Mouse (Mus musculus): ENCODE data around the gene Strn3. TPM values are rescaled to one million over a fixed set of nuclear protein-coding genes. Genes with fewer than 3 reads are reported as not detected.

Gene Strn3
- 53.6 and 60.7 TPM in 2 replicates for polyA plus RNA-seq (2014; fragmentation: Nextera tagmentation; extraction: Ambion mirVana)

DNA sequence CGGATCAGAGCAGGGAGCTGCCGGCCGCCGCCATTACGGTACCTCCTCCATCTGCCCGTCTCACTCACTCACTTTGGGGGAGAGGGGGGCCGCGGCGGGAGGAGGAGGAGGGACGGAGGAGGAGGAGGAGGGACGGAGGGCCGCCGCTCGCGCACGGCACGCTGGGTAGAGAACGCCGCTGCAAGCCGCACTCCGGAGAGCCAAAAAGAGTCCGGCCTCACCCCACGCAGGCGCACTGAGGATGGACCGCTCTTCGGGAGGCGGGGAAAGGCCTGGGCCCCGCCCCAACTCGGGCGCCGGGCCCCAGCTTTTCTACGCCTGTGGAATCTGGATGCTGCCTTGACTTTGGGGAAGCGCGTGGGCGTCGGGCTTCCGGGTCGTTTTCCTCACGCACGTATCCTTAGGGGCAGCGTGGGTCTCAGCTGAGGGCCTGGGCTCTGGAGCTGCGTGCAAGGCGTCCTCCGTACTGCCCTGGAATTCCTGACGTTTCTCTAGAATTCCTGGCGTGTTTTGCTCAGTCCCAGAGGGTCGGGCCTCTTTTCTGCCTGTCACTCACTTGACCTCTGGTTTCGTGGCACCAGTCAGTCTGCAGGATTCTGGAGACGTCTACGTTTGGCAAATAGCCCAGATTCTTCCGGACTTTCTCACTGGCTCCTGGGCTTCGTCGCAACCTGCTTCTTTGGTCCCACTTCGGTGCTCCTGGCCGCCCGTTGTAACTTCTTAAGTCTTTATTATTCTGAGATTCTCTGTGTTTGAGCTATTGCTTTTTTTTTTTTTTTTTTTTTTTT is at the start of gene Strn3:
Gene Strn3 (minus strand): TSS at position 53 of the 788 bp plus-strand sequence.
- Histone ChIP-seq H3K27me3 (ENCODE audit: control insufficient read depth, insufficient read depth, low read length) (no peaks in the 10 kb centered on the region), H3K27ac (ENCODE audit: low read depth, low read length) (peak within 1 kb of the TSS; percentile 100), H3K4me1 (ENCODE audit: control insufficient read depth, insufficient read depth, low read length) (peaks cover 14% of the 10 kb centered on the region), H3K9ac (ENCODE audit: low read depth, low read length) (peak within 1 kb of the TSS; percentile 100), H3K36me3 (ENCODE audit: control insufficient read depth, insufficient read depth, low read length) (no peaks in the 10 kb centered on the region), H3K4me2 (replicated peaks; ENCODE audit: low read depth, low read length) (peak within 1 kb of the TSS; percentile 82), H3K4me3 (ENCODE audit: low read length) (peak within 1 kb of the TSS; percentile 97), H3K9me3 (ENCODE audit: control insufficient read depth, low read length) (no peaks in the 10 kb centered on the region)
- ATAC-seq (ENCODE audit: low FRiP score, low TSS enrichment): peak; percentile 97
- under 1% methylated on average over 48 of the region's 56 CpGs for WGBS

GRCm38 (mm10) chr12:51736807-51737206 is 45.1 kb upstream of the Strn3 start:
- Histone ChIP-seq H3K4me3 (ENCODE audit: low read length) (no peak overlapping the region), H3K36me3 (ENCODE audit: control insufficient read depth, insufficient read depth, low read length) (no peaks in the 10 kb centered on the region), H3K9me3 (ENCODE audit: control insufficient read depth, low read length) (no peaks in the 10 kb centered on the region), H3K9ac (ENCODE audit: low read depth, low read length) (no peak overlapping the region), H3K4me1 (ENCODE audit: control insufficient read depth, insufficient read depth, low read length) (peaks cover 12% of the 10 kb centered on the region), H3K27me3 (ENCODE audit: control insufficient read depth, insufficient read depth, low read length) (no peaks in the 10 kb centered on the region), H3K4me2 (replicated peaks; ENCODE audit: low read depth, low read length) (no peak overlapping the region), H3K27ac (ENCODE audit: low read depth, low read length) (no peak overlapping the region)
- 59% methylated on average over 1 of the region's 1 CpGs for WGBS
- ATAC-seq (ENCODE audit: low FRiP score, low TSS enrichment): no peak

GRCm38 (mm10) chr12:51736381-51736780 is 44.7 kb upstream of the Strn3 start:
- WGBS: 76% methylated on average over 3 of the region's 3 CpGs
- ATAC-seq (ENCODE audit: low FRiP score, low TSS enrichment): peak; percentile 22; the same call in 1 of the 2 replicates
- Histone ChIP-seq H3K9ac (ENCODE audit: low read depth, low read length) (no peak overlapping the region), H3K36me3 (ENCODE audit: control insufficient read depth, insufficient read depth, low read length) (no peaks in the 10 kb centered on the region), H3K27me3 (ENCODE audit: control insufficient read depth, insufficient read depth, low read length) (no peaks in the 10 kb centered on the region), H3K4me2 (replicated peaks; ENCODE audit: low read depth, low read length) (no peak overlapping the region), H3K4me1 (ENCODE audit: control insufficient read depth, insufficient read depth, low read length) (peaks cover 12% of the 10 kb centered on the region), H3K9me3 (ENCODE audit: control insufficient read depth, low read length) (no peaks in the 10 kb centered on the region), H3K27ac (ENCODE audit: low read depth, low read length) (0 out of 2 replicates have a peak overlapping the region, but pooled peaks have one; percentile 1), H3K4me3 (ENCODE audit: low read length) (no peak overlapping the region)

DNA sequence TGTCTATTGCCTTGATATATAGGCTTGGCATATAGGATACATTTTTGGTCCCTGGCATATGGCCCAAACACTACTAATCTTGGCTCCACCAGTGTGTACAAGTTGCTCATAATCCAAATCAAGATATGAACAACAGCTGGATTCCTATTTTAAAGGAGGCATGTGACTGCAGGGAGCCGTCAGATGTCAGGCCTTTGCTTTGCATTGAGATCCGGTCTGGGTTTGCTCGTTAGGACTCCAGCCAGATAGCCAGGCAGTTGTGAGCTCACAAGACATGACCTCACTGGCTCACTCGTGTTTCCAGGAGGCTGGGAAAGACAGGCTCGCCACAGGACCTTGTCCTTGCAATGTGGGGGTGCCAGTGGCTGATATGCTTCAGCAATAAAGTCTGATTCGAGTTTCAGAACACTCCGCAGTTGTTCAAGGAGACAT is 44.2 kb upstream of the Strn3 start:
- H3K27me3 ChIP-seq (ENCODE audit: control insufficient read depth, insufficient read depth, low read length): no peaks in the 10 kb centered on the region
- peak; percentile 75; the same call in 1 of the 2 replicates for ATAC-seq (ENCODE audit: low FRiP score, low TSS enrichment)
- peaks cover 12% of the 10 kb centered on the region for H3K4me1 ChIP-seq (ENCODE audit: control insufficient read depth, insufficient read depth, low read length)
- 43% methylated on average over 7 of the region's 7 CpGs for WGBS
- H3K4me2 ChIP-seq (replicated peaks; ENCODE audit: low read depth, low read length): no peak overlapping the region
- no peaks in the 10 kb centered on the region for H3K9me3 ChIP-seq (ENCODE audit: control insufficient read depth, low read length)
- H3K4me3 ChIP-seq (ENCODE audit: low read length): no peak overlapping the region
- no peaks in the 10 kb centered on the region for H3K36me3 ChIP-seq (ENCODE audit: control insufficient read depth, insufficient read depth, low read length)
- H3K9ac ChIP-seq (ENCODE audit: low read depth, low read length): no peak overlapping the region
- 0 out of 2 replicates have a peak overlapping the region, but pooled peaks have one; percentile 1 for H3K27ac ChIP-seq (ENCODE audit: low read depth, low read length)

GRCm38 (mm10) chr12:51734605-51735211 is 43.0 kb upstream of the Strn3 start:
- H3K4me1 ChIP-seq (ENCODE audit: control insufficient read depth, insufficient read depth, low read length): peaks cover 12% of the 10 kb centered on the region
- no peaks in the 10 kb centered on the region for H3K9me3 ChIP-seq (ENCODE audit: control insufficient read depth, low read length)
- H3K4me2 ChIP-seq (replicated peaks; ENCODE audit: low read depth, low read length): no peak overlapping the region
- no peak for ATAC-seq (ENCODE audit: low FRiP score, low TSS enrichment)
- WGBS: 80% methylated on average over 14 of the region's 14 CpGs
- no peak overlapping the region for H3K9ac ChIP-seq (ENCODE audit: low read depth, low read length)
- H3K27me3 ChIP-seq (ENCODE audit: control insufficient read depth, insufficient read depth, low read length): no peaks in the 10 kb centered on the region
- no peak overlapping the region for H3K27ac ChIP-seq (ENCODE audit: low read depth, low read length)
- H3K4me3 ChIP-seq (ENCODE audit: low read length): no peak overlapping the region
- no peaks in the 10 kb centered on the region for H3K36me3 ChIP-seq (ENCODE audit: control insufficient read depth, insufficient read depth, low read length)

- Histone ChIP-seq H3K36me3 (ENCODE audit: control insufficient read depth, insufficient read depth, low read length) (no peaks in the 10 kb centered on the region), H3K4me1 (ENCODE audit: control insufficient read depth, insufficient read depth, low read length) (0 out of 2 replicates have a peak, but pooled peaks cover 3% of the 10 kb centered on the region), H3K9ac (ENCODE audit: low read depth, low read length) (no peak overlapping the region), H3K4me2 (replicated peaks; ENCODE audit: low read depth, low read length) (no peak overlapping the region), H3K27me3 (ENCODE audit: control insufficient read depth, insufficient read depth, low read length) (no peaks in the 10 kb centered on the region), H3K9me3 (ENCODE audit: control insufficient read depth, low read length) (no peaks in the 10 kb centered on the region), H3K4me3 (ENCODE audit: low read length) (no peak overlapping the region), H3K27ac (ENCODE audit: low read depth, low read length) (no peak overlapping the region)
- 93% methylated on average over 9 of the region's 9 CpGs for WGBS
- ATAC-seq (ENCODE audit: low FRiP score, low TSS enrichment): no peak
These were observed 38.1 kb upstream of the Strn3 start for GRCm38 (mm10) chr12:51729827-51730226.

GRCm38 (mm10) chr12:51729058-51729457 is 37.4 kb upstream of the Strn3 start:
- H3K4me1 ChIP-seq (ENCODE audit: control insufficient read depth, insufficient read depth, low read length): 0 out of 2 replicates have a peak, but pooled peaks cover 3% of the 10 kb centered on the region
- H3K27ac ChIP-seq (ENCODE audit: low read depth, low read length): peak overlapping the region; percentile 18; the same call in 1 of the 2 replicates
- H3K9ac ChIP-seq (ENCODE audit: low read depth, low read length): no peak overlapping the region
- no peak overlapping the region for H3K4me3 ChIP-seq (ENCODE audit: low read length)
- no peak overlapping the region for H3K4me2 ChIP-seq (replicated peaks; ENCODE audit: low read depth, low read length)
- 59% methylated on average over 11 of the region's 11 CpGs for WGBS
- H3K36me3 ChIP-seq (ENCODE audit: control insufficient read depth, insufficient read depth, low read length): no peaks in the 10 kb centered on the region
- no peak for ATAC-seq (ENCODE audit: low FRiP score, low TSS enrichment)
- H3K9me3 ChIP-seq (ENCODE audit: control insufficient read depth, low read length): no peaks in the 10 kb centered on the region
- H3K27me3 ChIP-seq (ENCODE audit: control insufficient read depth, insufficient read depth, low read length): no peaks in the 10 kb centered on the region

DNA sequence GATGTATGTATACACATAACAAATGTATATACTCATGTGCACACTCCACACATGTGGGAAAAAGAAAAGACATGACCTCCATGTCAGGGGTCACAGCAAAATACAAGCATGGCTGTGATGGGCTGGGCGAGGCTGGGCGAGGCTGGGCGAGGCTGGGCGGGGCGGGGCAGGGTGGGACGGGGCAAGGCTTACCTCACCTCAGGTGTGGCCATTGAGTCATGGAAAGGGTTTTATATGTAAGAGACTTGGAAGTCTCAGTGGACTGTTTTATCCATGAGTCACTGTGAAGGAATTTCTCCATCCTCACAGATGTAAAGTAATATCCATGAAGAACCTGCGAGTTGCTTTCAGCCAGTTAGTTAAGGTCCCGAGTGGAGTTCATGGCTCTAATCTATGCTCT is 30.1 kb upstream of the Strn3 start:
- no peak overlapping the region for H3K27ac ChIP-seq (ENCODE audit: low read depth, low read length)
- H3K27me3 ChIP-seq (ENCODE audit: control insufficient read depth, insufficient read depth, low read length): no peaks in the 10 kb centered on the region
- no peak overlapping the region for H3K4me2 ChIP-seq (replicated peaks; ENCODE audit: low read depth, low read length)
- no peak for ATAC-seq (ENCODE audit: low FRiP score, low TSS enrichment)
- 0 out of 2 replicates have a peak, but pooled peaks cover 3% of the 10 kb centered on the region for H3K4me1 ChIP-seq (ENCODE audit: control insufficient read depth, insufficient read depth, low read length)
- no peak overlapping the region for H3K9ac ChIP-seq (ENCODE audit: low read depth, low read length)
- no peaks in the 10 kb centered on the region for H3K9me3 ChIP-seq (ENCODE audit: control insufficient read depth, low read length)
- 88% methylated on average over 8 of the region's 8 CpGs for WGBS
- H3K4me3 ChIP-seq (ENCODE audit: low read length): no peak overlapping the region
- H3K36me3 ChIP-seq (ENCODE audit: control insufficient read depth, insufficient read depth, low read length): no peaks in the 10 kb centered on the region; the same call in 1 of the 2 replicates

- no peak overlapping the region for H3K4me3 ChIP-seq (ENCODE audit: low read length)
- no peak for ATAC-seq (ENCODE audit: low FRiP score, low TSS enrichment)
- H3K4me1 ChIP-seq (ENCODE audit: control insufficient read depth, insufficient read depth, low read length): 0 out of 2 replicates have a peak, but pooled peaks cover 5% of the 10 kb centered on the region
- no peaks in the 10 kb centered on the region; the same call in 1 of the 2 replicates for H3K36me3 ChIP-seq (ENCODE audit: control insufficient read depth, insufficient read depth, low read length)
- H3K9ac ChIP-seq (ENCODE audit: low read depth, low read length): no peak overlapping the region
- no peaks in the 10 kb centered on the region for H3K9me3 ChIP-seq (ENCODE audit: control insufficient read depth, low read length)
- 90% methylated on average over 6 of the region's 6 CpGs for WGBS
- H3K4me2 ChIP-seq (replicated peaks; ENCODE audit: low read depth, low read length): no peak overlapping the region
- H3K27me3 ChIP-seq (ENCODE audit: control insufficient read depth, insufficient read depth, low read length): no peaks in the 10 kb centered on the region
- no peak overlapping the region for H3K27ac ChIP-seq (ENCODE audit: low read depth, low read length)
These were observed 26.9 kb upstream of the Strn3 start for GRCm38 (mm10) chr12:51718617-51719016.

Measured in kidney, embryonic 14.5 days (tissue).